Mouse (Mus musculus) ES-Bruce4 (cell line): ENCODE data around the gene Cpsf7. TPM values are rescaled to one million over a fixed set of nuclear protein-coding genes. Genes with fewer than 3 reads are reported as not detected.

Source experiments
- H3K27ac ChIP-seq: 2 replicates; pipeline ENCODE4 v1.5.1; 2012; ENCODE audit warnings: low read length, inconsistent platforms; ENCODE audit not compliant: insufficient read depth
- H3K27me3 ChIP-seq: 2 replicates; pipeline ENCODE4 v1.6.1; 2012; ENCODE audit warnings: mild to moderate bottlenecking, low read length, inconsistent platforms; ENCODE audit not compliant: control insufficient read depth, poor library complexity, insufficient read depth, severe bottlenecking
- H3K36me3 ChIP-seq: 2 replicates; pipeline ENCODE4 v1.6.1; 2012; ENCODE audit warnings: inconsistent platforms, mild to moderate bottlenecking, low read length, moderate library complexity; ENCODE audit not compliant: control insufficient read depth, poor library complexity, insufficient read depth, severe bottlenecking
- H3K4me1 ChIP-seq: one replicate; pipeline ENCODE4 v1.8.1; 2011; ENCODE audit warnings: low read length; ENCODE audit not compliant: control insufficient read depth, insufficient read depth
- H3K4me3 ChIP-seq: 2 replicates; pipeline ENCODE4 v1.5.1; 2011; ENCODE audit warnings: low read depth, mild to moderate bottlenecking, low read length
- H3K9ac ChIP-seq: 2 replicates; pipeline ENCODE4 v1.6.1; 2012; ENCODE audit warnings: low read depth, mild to moderate bottlenecking, inconsistent platforms; ENCODE audit not compliant: poor library complexity, severe bottlenecking
- H3K9me3 ChIP-seq: replicated peaks from 2 replicates; pipeline ENCODE4 v1.6.1; 2012; ENCODE audit warnings: mild to moderate bottlenecking, low read length, inconsistent platforms; ENCODE audit not compliant: control insufficient read depth, poor library complexity, insufficient read depth, severe bottlenecking
- CTCF ChIP-seq: IDR thresholded peaks from one replicate; pipeline ENCODE4 v1.8.1; 2011; ENCODE audit warnings: low read depth, low read length
- EP300 ChIP-seq: IDR thresholded peaks from 2 replicates; pipeline ENCODE4 v1.6.1; 2011; ENCODE audit warnings: low read depth, low read length; ENCODE audit not compliant: insufficient read depth
- POLR2A ChIP-seq: IDR thresholded peaks from one replicate; pipeline ENCODE4 v1.8.1; 2011; ENCODE audit warnings: low read length; ENCODE audit not compliant: insufficient read depth
- polyA plus RNA-seq: library from polyadenylated mRNA; stranded (reverse); fragments of >200 nt; gene quantifications from 2 replicates; pipeline ENCODE4 v1.2.4, GENCODE M21; 2011; ENCODE audit warnings: low read depth; ENCODE audit not compliant: missing spikeins, insufficient read depth, insufficient read length

Cpsf7 gene
- polyA plus RNA-seq, 1 experiment = 76.3 TPM

DNA sequence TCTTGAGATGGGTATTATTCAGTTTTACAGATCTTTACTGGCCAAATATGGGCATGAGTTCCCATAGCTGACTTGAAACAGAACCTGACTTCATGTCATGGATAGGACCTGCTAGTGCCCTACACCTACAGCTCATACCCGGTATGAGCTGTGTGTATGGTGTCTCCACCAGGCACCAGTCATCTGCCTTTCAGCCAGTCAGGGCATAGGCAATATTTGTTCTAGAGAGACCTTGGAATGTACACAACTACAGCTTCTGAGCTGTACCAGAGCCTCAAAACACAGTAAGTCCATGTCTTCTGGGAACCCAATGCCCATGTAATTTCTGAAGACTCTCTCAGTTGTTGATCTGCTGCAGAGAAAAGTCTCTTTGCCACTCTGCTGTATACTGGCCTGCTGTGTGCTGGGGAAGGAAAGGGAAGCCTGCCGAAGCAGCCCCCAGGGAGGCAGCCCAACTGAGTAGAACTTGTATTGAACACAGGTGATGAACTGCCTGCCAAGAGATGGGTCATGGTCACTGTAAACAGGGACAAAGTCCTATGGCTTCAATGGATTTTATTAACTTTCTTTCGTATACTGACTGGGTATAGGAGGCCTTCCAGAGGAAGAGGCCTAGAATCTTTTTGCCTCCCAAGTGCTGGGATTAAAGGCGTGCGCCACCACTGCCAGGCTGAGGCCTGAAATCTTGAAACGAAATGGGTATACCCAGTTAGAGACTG is 66.8 kb downstream of the Cpsf7 start:
- Histone ChIP-seq H3K27me3 (no peaks in the 10 kb centered on the region), H3K4me1 (no peaks in the 10 kb centered on the region), H3K27ac (no peak overlapping the region), H3K36me3 (no peaks in the 10 kb centered on the region), H3K9ac (no peak overlapping the region), H3K9me3 (no peaks in the 10 kb centered on the region), H3K4me3 (no peak overlapping the region)
- TF ChIP-seq CTCF (no peak), POLR2A (no peak), EP300 (no peak)

Other genes with a start within 250 kb of the Cpsf7 start
- gene Dagla, start 220.4 kb upstream of the Cpsf7 start, polyA plus RNA-seq = 1.2 and 1.6 TPM in 2 replicates
- gene Syt7, start 136.2 kb upstream of the Cpsf7 start, polyA plus RNA-seq = 4.1 and 4.9 TPM in 2 replicates
- not detected in 2 replicates for gene Lrrc10b, start 67.8 kb upstream of the Cpsf7 start, polyA plus RNA-seq
- 0.58 and 1.4 TPM in 2 replicates for gene Ppp1r32, start 42.3 kb upstream of the Cpsf7 start, polyA plus RNA-seq
- gene Sdhaf2, start 876 bp downstream of the Cpsf7 start, polyA plus RNA-seq = 32.9 and 39.6 TPM in 2 replicates
- gene Tmem216, start 31.0 kb downstream of the Cpsf7 start, polyA plus RNA-seq = 10.4 and 12.2 TPM in 2 replicates
- gene Cyb561a3, start 51.9 kb downstream of the Cpsf7 start, polyA plus RNA-seq = 11.6 and 13.5 TPM in 2 replicates
- 25.3 TPM in 2 replicates for gene Tmem138, start 52.1 kb downstream of the Cpsf7 start, polyA plus RNA-seq
- gene Ddb1, start 80.1 kb downstream of the Cpsf7 start, polyA plus RNA-seq = 876 and 913 TPM in 2 replicates
- 28.1 and 29.0 TPM in 2 replicates for gene Tkfc, start 80.4 kb downstream of the Cpsf7 start, polyA plus RNA-seq
- gene Vwce, start 108.9 kb downstream of the Cpsf7 start, polyA plus RNA-seq = 1.9 and 2.0 TPM in 2 replicates
- 2.9 and 4.1 TPM in 2 replicates for gene Pga5, start 152.8 kb downstream of the Cpsf7 start, polyA plus RNA-seq
- 11.5 and 12.3 TPM in 2 replicates for gene Vps37c, start 163.5 kb downstream of the Cpsf7 start, polyA plus RNA-seq
- gene Cd5, start 213.7 kb downstream of the Cpsf7 start, polyA plus RNA-seq = not detected in 2 replicates